Mouse (Mus musculus): ENCODE results near the gene Veph1.

Gene Veph1

DNA sequence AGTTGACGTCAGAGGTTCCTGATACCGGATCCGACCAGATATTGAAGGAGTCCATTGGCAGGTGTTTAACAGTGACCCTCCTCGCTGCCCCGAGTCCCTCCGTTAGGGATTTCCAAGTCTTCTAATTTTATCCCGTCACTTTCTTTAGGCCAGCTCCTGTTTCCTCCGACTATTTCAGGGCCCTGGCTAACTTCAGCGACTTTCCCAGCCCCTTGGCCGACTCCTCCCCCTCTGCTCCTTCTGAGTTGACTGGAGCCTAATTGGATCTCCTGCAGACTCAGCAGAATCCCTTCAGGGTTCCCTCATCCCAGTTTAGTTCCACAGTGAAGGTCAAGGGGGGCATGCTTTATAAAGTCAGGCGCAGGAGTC is 75.4 kb downstream of the Veph1 start:
- DNase-seq (ENCODE audit: low spot score), result no peak

GRCm38 (mm10) chr3:66220554-66221242 is 75.9 kb downstream of the Veph1 start:
- no peak for DNase-seq (ENCODE audit: low spot score)

GRCm38 (mm10) chr3:66219655-66220191 is 76.9 kb downstream of the Veph1 start, which contains the start of gene Ptx3:
Gene Ptx3 (plus strand): TSS chr3:66219910.
- no peak for DNase-seq (ENCODE audit: low spot score)

- DNase-seq (ENCODE audit: low spot score), result no peak
These were observed 80.9 kb downstream of the Veph1 start for GRCm38 (mm10) chr3:66215759-66216158.

GRCm38 (mm10) chr3:66213524-66213923 is 83.1 kb downstream of the Veph1 start:
- DNase-seq (ENCODE audit: low spot score), result no peak

DNA sequence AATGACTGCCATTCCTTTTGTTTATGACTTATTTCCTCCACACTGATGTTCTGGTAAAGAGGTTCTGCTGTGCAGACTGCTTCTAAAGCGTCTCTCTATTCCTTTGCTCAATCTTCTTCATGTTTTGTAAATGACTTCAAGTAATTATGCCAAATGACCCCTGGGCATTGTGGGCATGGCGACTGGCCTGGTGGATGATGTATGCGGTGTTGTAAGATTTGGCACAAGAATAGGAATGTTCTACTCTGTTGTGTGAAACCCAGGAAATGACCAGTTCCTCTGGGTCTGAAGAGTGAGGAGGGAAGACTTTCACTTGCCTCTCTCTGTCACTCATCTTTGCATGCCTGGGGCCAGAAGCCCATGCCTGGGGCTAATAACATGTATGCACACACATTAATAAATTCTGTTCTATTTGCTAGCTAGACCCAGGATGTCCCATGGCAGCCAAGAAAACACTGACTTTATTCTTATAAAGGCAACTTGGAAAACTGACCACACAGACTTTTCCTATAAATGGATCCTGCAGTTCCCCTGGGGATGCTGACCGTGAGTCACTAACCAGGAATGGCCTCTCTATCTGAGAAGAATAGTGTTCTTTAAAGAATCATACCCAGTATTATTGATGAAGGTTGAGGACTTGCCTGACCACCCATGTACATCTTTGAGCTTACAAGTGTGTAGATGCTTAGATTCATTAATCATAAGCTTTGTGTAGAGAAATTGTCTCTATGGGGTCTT is 87.6 kb downstream of the Veph1 start:
- DNase-seq (ENCODE audit: low spot score), result no peak

DNA sequence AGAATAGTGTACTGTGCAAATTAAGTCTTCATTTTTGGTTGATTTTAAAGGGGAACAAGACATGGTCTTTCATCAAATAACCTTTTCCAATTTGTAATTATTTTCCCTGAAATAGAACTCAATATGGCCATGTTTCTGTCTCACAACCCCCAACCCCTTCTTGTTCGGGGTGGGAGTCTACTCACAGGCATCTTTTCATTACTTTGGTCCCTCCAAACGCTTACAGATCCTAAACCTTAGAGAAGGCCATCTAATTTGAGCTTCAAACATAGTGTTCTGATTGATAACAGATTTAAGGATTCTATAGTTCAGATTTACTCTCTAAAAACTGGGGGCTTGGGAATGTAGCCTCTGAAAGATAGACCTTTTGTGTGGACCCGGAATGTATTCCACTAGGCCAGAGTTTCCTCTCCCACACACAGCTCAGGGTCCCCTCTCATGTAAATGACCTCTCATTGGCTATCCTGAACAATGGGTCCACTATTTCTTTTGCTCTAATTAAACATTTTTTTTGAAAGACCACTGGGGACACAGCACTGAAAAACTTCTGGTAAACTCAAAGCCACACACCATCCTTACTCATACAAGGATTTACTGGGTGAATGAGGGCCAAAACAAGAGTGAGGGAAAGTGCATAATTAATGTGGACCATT is 102.6 kb downstream of the Veph1 start:
- no peak for DNase-seq (ENCODE audit: low spot score)

DNA sequence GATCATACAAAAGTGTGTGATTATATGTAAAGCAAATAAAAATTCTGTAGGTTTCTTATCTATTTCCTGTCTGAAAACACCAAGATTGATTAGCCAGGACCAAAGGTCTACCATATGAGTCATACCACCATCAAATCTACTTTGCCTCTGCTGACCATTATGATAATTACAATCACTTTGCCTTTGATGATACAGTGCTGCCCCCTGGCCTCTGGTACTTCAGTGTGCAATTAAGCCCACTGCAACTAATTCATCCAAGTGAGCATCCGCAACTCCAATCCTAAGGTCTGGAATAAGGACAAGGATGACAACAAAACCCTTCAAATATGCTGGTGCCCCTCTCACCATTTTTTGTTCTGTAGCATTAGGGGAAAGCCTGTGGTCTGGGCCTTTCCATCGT is 117.0 kb downstream of the Veph1 start:
- no peak for DNase-seq (ENCODE audit: low spot score)

DNA sequence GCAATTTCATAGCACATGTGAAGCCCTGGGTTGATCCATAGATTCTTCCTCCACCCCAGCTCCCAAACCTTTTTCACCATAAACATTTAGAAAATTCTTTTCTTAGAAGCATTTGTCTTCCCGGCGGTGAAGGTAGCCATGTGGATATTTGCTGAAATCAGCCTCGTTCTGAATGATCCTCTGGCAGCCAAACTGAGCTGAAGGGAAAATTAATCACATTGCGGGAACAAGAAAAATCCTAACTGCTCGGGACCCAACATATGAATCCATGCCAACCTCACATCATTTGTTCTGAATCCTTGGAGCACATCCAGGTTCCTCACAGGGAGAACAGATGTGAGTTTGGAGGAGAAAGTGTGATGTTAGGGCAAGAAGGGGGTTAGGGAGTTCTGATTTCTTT is 123.7 kb downstream of the Veph1 start:
- no peak for DNase-seq (ENCODE audit: low spot score)

DNA sequence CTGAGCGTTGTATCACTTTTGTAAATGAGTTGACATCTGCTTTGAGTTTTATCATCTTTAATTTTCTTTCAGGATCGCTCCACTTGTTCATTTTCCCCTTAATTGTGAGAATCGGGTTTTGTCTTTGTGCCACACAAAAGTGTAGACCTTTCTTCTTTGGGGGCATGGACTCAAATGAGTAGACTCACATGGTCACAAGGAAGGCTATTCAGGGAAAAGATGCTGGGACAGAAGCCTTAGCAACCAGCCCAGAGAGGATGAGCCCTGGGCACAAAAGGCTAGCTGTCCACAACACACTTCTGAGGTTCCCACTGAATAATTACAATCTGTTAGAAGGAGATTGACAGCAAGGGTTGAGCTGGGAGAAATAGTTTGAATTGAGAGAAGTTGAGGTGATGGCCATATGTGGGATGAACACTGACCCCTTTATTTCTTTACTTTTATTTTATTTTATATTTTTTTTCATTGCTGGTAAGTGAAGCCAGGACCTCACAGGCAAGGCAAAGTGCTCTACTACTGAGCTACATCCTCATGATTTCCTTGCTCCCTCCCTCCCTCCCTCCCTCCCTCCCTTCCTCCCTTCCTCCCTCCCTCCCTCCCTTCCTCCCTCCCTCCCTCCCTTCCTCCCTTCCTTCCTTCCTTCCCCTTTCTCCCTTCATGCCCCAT is 126.6 kb downstream of the Veph1 start:
- DNase-seq (ENCODE audit: low spot score), result no peak

DNA sequence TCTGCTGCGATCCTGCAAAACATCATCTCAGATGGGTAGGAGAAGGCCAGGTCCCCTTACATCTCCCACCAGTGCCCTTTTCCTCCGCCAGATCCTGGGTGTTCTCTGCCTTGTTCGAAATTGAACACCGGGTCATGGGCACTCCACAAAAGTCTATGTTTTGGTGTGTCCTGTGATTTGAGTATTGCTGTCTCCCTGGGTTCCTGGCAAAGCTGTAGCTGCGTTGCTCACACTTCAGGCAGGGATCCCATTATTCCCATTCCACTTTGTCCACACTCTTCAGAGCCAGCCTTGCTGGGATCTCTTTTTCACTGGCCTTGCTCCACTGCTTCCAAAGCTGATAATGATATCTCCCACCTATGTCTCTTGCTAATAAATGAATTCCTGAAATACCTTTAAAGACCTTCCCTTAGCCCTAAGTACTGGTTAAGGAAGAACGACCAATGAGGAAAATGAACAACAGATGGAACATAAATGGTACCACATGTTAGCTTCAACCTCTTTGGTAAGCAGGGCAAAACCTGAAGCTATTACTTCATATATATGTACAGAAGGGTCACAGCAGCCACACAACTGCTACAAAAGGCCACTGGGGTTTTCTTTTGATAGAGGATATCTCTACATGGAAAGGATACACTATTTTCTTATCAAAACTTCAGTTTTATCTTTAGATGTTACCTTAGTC is 129.9 kb downstream of the Veph1 start:
- no peak for DNase-seq (ENCODE audit: low spot score)

GRCm38 (mm10) chr3:66165026-66165425 is 131.6 kb downstream of the Veph1 start:
- no peak for DNase-seq (ENCODE audit: low spot score)

DNA sequence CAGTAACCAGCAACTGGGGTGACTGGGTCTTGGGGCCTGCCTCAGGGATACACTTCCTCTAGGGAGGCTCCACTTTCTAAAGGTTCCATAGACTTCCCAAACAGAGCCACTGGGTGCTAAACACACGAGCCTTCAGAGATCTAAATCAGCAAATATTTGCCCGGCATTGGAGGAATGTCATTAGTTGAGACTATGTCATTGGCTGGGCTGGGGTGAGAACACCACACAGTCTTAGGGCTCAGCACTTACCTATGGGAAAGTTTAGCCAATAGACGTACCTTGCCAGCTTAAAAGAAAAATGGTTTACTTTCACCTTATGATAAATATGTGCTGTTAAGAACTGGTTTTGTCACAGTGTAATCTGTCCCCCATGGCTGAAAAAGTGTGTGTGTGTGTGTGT is 132.1 kb downstream of the Veph1 start:
- no peak for DNase-seq (ENCODE audit: low spot score)

- no peak for DNase-seq (ENCODE audit: low spot score)
These were observed 134.0 kb downstream of the Veph1 start for GRCm38 (mm10) chr3:66162612-66163011.

GRCm38 (mm10) chr3:66157947-66158346 is 138.7 kb downstream of the Veph1 start:
- DNase-seq (ENCODE audit: low spot score), result no peak

DNA sequence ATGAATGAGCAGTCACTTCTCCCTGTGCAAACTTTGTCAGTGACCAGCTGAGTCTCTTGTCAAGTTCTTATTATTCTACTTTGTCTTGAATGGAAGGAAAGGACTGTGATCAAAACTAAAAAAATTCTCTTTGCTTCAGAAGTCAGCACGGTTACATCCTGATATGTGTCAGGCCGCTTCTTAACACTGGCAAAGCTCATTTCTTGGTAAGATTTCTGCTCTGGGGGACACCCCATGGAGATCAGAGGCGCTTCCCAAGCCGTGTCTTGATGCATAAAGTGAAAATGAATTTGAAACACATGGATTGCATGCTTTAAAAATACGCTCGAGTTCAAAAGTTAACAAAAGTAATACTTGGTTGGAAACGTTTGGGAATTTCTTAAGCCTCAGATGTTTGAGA is 159.0 kb downstream of the Veph1 start:
- DNase-seq (ENCODE audit: low spot score), result no peak

DNA sequence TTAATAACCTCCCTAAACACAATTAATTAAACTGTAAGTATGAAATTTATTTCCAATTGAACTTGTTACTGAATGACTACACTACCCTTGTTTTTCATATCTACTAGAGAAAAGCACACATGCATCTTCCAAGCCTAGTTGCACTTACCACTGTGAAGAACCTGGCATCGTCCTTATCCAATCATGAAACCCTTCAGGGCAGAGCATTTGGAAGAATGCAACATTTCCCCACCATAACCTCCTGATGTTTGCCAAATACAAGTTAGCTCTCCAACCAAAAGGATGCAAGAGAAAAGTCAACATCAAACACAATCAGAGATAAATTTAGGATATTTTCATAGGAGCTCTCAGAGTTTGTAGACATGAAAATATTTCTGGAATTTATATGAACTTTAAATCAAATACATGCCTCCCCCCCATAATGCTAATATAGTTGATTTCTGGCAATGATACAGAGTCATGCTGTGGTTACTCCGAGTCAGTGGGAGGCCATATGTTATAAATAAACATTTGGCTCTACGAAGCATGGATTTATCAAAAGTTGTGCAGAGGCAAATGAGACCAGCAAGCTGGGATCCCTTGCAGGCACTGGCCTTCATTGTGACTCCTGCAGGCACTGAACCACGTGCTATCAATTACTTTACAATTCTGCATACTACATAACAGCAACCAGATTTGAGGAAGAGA is 165.2 kb downstream of the Veph1 start:
- DNase-seq (ENCODE audit: low spot score), result no peak

DNA sequence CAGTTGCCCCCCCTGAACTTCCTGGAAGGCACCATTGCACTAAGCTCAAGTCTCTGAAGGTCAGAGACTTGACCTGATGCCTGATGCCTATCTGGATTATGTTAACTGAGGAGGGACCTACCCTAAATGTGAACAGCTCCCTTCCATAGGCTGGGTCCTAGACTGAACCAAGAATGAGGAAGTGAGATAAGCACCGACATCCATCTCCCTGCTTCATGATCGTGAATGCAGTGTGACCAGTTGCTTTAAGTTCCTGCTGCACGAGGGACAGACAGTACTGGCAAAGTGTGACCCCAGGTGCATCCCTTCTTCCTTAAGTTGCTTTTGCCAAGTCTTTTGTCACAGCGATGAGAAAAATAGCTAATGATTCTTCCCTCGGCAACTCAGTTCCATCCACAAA is 166.9 kb downstream of the Veph1 start:
- DNase-seq (ENCODE audit: low spot score), result no peak

- no peak for DNase-seq (ENCODE audit: low spot score)
These were observed 191.1 kb downstream of the Veph1 start for GRCm38 (mm10) chr3:66105493-66105892.

GRCm38 (mm10) chr3:66102599-66102932 is 194.1 kb downstream of the Veph1 start:
- no peak for DNase-seq (ENCODE audit: low spot score)

GRCm38 (mm10) chr3:66101809-66102598 is 194.6 kb downstream of the Veph1 start:
- no peak for DNase-seq (ENCODE audit: low spot score)
